Mouse (Mus musculus): ENCODE measurements around the gene Nrn1. TPM values are rescaled to one million over a fixed set of nuclear protein-coding genes. Genes with fewer than 3 reads are reported as not detected.

The Nrn1 gene
- polyA plus RNA-seq, 1 experiment: 164 TPM

DNA sequence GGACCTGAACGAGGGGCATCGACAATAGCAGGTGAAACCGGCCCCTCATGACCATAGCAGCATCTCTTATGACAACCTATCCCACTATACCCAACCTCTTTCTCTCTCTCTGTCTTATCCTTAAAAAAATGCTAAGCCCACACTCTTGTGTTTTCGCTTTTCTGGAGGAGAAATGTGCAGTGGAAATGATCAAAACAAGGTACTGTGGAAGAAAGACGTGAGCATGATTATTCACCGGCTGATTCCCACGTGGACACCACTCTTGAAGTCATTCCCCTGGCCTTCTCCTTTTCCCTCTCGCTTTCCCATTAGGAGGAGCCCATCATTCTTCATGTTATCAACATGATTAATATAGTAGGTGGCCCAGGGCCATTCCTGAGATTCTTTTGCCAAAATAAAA, 9.1 kb downstream of the Nrn1 start:
- no peak for DNase-seq (ENCODE audit: extremely low spot score in 1 of 2, low spot score in 1 of 2)

DNA sequence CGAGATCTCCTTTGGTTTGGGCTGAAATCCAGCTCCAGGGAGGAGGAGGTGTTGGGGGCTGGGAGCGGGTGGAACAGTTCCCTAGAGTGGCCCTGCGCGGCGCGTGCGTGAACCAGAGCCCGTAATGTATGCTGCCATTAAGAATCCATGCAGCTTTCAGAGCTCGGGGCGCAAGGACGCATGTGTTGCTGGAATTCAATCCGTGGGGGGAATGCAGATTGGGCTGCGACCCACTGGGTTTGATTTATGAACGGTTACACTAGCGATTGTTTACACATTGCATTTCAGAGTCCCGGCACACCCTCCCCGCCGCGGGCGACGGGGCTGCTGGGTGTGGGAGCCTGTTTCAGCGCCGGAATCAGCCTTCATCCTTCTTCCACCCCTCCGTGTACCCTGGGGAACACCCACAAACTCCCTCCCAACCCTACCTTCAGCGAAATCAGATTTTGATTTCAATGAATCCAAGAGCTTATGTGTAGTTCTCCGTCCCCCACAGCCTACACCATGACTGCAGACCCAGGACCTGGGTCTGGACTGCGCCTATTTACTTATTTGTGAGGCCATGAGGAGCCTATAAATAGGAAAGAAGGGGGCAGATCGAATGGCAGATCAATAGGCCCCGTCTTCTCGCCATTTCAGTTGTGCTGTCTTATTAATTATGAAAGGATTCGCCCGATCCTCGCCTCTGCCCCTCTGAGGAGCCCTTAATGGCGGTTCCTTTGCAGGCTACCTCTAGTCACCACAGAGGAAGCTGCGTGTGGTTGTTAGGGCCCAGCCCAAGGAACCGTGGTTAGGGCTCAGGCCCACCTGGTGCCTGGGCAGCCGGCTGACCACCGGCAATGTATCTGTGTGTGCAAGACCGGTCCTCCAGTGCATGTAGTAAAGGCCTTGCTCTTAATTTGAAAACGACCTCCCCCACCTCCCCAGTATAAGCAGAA, 10.1 kb downstream of the Nrn1 start:
- DNase-seq (ENCODE audit: extremely low spot score in 1 of 2, low spot score in 1 of 2): peak in 1 of 2 experiments; percentile 65

DNA sequence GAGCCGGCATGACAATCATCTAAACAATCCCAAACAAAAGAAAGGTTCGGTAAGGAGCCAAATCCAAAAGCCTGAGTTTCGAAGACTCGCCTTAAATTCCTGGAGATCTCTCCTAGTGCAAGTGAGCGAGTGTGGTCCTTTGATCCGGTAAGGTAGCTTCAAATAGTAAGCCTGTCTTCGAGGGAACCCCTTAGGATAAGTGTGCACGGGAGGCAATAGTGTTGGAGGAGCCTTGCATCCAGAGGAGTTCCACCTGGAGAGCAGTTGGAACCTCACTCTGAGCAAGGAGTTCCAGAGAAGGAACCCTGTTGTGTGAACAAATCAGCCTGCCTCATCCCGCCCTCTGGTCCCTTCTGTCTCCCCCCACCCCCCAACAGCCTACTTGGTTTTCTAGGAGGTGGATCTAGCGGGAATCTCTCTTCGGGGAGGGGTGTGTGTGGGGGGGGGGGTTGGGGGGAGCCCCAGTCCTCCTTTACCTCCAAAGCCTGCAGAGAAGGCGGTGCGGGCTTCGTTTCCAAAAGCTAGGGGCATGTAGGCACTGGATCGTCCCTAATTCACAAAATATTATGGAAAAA, 11.1 kb downstream of the Nrn1 start:
- peak in 1 of 2 experiments; percentile 16 for DNase-seq (ENCODE audit: extremely low spot score in 1 of 2, low spot score in 1 of 2)

DNA sequence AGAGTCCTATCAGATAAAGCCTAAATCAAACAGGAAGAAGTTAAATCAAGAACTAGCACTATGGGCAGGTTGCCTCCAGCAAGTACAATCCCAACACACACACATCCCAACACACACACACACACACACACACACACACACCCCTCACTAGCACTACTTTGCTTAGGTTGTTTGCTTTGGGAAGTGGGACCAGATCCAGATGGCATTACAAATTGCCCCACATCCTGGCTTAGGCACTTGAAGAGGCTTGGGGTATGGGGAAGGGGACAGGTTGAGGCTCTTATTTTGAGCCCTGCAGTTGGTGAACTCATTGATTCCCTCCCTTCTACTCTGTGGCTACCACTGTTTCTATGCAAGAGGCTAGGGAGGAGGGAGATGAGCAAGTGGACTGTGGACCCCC, 12.6 kb downstream of the Nrn1 start:
- no peak for DNase-seq (ENCODE audit: extremely low spot score in 1 of 2, low spot score in 1 of 2)

DNA sequence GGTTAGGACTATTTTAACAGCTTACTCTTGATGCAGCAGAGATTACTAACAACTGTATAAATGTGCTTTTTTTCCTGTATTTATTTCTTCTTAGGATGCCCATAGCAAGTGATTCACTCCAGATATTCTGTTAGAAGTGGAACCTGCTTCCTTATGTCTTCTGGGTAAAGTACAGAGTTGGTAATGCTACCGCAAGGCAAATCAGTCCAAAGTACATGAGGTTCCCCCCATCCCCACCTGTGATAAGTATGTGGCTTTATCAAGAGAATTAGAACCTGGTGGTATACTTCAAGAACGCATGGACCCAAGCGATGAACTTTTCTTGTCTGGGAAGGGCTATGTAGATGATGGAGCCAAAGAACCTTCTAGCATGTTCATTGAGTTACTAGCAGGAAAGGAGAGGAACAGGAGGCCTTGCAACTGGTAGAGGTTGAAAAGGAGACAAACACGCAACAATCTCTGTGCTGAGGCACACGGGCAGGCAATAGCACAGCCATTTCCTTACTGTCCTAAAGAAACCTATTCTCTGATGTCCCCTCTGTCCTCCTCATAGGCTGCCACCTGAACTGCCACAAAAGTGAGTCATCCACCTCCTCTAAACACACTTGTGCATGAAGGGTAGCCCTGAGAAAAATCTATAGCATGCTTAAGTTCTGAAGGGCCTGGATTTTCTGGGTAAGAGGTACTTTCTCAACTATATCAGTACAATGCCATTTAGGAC, 14.5 kb downstream of the Nrn1 start:
- no peak for DNase-seq (ENCODE audit: extremely low spot score in 1 of 2, low spot score in 1 of 2)

DNA sequence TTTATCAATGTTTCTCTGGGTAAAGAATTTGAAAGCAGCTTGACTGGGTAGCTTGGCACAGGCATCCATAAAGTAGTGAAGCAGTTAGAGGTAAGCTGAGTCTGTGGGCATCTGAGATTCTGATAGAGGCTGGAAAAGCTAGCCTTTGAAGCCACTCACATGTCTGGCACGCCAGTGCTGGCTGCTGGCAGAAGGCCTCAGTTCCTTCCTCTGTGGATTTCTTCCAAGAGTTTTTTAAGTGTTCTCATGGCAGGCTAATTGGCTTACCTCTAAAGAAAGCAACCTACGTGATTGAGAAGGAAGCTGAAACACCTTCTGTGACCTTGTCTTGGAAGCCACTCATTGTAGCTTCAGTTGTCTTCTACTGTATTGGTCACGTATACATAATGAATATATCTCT, 17.6 kb downstream of the Nrn1 start:
- no peak for DNase-seq (ENCODE audit: extremely low spot score in 1 of 2, low spot score in 1 of 2)

DNA sequence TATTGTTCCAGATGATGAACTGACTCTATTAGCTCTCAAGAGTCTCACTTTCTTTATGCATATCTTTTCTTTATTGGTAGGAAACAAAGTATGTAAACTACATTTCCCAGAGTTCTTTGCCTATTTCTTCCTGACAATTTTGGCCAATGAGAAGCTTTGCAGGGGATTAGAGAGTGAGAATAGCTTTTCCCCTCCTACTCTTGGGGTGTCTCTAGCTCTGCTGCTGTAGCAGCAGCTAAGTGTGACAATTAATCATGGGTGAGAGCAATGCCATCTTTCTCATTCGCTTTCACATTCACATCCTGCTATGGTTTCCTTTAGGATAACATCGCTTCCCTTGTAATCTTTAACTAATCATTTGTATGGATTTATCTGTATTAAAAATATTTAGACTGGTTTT, 18.2 kb downstream of the Nrn1 start:
- DNase-seq (ENCODE audit: extremely low spot score in 1 of 2, low spot score in 1 of 2): peak in 1 of 2 experiments; percentile 52

DNA sequence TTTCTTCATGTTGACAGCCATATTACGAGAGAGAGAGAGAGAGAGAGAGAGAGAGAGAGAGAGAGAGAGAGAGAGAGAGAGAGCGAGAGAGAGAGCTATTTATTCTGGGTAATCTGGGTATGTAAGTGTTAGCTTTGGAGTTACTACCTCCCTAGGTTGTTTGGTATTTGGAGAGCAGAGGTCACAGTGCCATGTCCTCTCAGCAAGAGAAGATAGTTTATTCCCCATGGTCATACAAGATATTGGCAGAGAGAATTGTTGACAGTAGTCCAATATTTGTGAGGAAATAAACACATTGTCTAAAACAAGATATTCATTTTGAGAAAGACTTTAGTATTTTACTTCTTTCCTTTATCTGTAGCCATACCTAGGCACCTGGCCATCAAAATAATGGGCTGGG, 20.8 kb downstream of the Nrn1 start:
- no peak for DNase-seq (ENCODE audit: extremely low spot score in 1 of 2, low spot score in 1 of 2)

DNA sequence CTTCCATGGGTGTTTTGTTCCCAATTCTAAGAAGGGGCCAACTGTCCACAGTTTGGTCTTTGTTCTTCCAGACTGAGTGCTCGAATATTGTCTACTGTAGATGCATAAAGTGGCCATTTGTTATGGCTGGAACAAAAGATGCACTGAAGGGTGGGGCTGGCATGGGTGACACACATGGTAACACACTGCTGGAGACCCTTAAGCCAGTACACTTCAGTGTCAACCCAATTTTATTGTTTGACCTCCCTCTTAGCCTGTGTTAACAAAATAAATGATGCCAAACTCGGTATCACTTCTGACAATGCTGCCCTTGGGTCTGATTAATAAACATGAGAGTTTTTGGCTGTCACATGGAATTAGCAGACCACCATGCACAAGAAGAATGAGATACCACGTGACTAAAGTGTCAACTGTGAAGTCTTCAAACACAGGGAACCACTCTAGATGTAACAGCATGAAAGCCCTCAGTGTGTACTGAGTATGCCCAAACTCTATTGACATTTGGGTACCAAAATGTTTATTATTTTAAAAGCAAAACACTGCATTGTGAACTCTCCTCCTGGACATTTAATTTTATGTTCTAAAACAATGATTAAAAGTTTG, 27.7 kb downstream of the Nrn1 start:
- no peak for DNase-seq (ENCODE audit: extremely low spot score in 1 of 2, low spot score in 1 of 2)

DNA sequence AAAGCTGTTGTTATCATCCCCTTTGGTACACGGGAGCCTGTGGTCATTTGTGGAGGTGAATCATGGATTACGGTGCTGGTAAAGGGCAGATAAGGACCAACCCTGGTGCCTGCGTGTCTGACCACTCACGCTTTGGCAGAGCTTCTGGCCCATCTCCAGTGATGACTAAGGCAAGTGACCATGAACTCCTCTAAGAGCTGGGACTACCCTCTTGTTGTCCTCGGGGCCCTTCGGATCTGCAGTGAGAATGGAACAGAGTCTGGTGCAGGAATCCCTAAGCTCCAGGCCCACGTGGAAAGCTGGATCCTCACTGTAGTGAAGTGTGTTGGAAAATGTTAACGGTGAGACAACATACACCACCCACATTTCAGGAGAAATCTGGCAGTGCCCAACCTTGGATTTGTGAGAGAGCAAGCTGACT, 38.6 kb downstream of the Nrn1 start:
- DNase-seq (ENCODE audit: extremely low spot score in 1 of 2, low spot score in 1 of 2): peak; percentile 52 to 74

DNA sequence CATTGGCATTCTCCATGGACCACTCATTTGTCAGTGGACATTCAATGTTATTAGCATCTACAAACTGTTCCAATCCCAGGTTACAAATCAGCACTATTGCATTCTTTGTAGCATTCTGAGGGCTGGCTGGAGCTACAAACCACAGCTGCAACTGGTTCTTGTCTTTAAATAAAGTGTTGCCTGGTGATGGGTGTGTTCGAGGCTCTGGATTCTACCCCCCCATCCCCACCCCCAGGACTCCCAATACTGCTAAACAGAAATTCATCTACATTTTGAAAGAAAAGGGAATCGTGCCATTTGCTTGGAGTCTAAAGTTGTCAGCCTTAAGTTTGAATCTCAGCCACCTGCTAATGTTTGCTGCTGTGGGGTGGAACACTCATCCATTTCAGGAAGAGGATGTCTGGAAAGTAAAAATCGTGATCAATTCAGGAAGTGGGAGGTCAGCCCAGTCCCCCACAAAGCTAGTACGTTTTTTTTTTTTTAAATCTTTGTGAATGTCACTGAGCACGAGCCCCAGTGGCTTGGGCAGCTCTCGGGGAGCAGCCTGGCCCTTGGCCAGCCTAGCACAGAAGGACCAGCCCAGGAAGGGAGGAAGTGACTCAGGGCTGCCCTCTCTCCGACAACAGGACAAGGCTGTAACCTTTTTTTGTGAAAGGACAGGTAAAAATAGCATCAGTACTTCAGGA, 39.3 kb downstream of the Nrn1 start:
- peak; percentile 26 to 72 for DNase-seq (ENCODE audit: extremely low spot score in 1 of 2, low spot score in 1 of 2)

DNA sequence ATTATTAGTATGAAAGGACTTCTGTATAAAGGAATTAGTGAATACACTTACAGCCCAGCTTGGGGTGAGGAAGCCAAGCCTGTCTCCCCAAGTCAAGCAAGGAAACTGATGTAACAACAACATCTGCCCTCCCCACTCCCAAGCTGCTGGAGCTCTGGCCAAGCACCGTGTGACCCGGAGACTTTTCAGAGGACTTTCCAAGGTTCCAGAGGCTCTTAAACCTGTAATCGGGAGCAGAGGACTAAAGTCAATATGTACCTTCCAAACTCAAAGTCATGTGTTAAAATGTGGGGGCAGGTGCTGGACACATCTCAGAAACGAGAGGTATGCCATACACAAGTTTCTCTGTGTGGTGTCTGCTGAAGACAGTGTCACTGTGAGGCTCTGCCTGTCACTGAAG, 51.4 kb downstream of the Nrn1 start:
- no peak for DNase-seq (ENCODE audit: extremely low spot score in 1 of 2, low spot score in 1 of 2)

DNA sequence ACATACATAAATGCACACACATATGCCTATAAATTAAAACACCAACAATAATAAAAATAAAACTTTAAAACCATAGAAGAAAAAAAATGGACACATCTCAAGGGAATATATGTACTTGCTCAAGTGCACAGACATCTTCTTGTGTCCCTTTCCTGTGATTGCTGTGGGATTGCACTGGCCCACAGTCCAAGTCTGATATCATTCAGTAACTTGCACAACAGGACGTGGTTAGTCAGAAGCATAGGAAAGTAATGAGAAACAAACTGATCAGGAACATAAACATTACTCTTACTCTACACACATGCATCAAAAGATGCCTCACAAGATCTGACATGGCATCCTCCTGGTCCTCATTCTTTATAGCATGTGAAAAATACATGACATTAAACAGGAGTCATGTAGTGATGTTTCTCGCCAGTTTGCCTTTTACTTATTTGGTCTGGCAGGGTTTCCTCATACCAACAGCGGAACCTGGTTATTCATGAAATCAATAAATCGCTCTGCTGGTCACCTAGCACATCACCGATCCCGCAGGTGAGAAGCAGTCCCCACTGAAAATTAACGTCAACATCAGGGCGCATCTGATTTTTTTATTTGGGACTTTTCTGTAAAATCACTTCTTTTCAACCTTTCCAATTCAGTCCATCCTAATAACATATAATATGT, 54.1 kb downstream of the Nrn1 start:
- DNase-seq (ENCODE audit: extremely low spot score in 1 of 2, low spot score in 1 of 2): no peak

DNA sequence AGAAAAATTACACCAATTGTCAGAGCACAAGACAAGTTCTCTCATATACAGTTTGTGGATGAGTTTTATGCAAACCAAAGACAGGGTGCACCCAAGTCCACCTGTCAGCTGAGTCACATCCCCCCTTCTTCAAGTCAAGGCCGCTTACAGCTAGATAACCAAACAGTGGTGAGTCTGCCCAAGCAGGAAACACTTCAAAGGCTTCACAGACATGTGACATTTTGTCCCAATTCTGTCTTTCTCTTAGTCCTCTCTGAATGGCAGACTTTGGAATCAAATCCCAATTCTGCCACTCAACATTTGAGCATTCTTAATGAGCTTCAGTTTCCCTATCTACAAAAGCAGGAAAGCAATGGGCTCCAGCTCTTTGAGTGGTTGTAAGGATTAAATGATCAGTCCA, 55.6 kb downstream of the Nrn1 start:
- DNase-seq (ENCODE audit: extremely low spot score in 1 of 2, low spot score in 1 of 2): no peak
